Mouse (Mus musculus): ENCODE data around the gene Lin52.
"Not testable (repeated sequence)": the region's sequence is repeated elsewhere in the genome, so short reads cannot be mapped to it uniquely, and the experiment has no call there.

Gene Lin52

GRCm38 (mm10) chr12:84539537-84539936 is 88.3 kb downstream of the Lin52 start:
- DNase-seq (ENCODE audit: low spot score), result not testable (repeated sequence)

GRCm38 (mm10) chr12:84541391-84541958 is 90.3 kb downstream of the Lin52 start:
- DNase-seq (ENCODE audit: low spot score), result no peak

- DNase-seq (ENCODE audit: low spot score), result peak; percentile 57
These were observed 94.8 kb downstream of the Lin52 start for GRCm38 (mm10) chr12:84546028-84546427.

- no peak for DNase-seq (ENCODE audit: low spot score)
These were observed 95.4 kb downstream of the Lin52 start for GRCm38 (mm10) chr12:84546577-84547085.

- DNase-seq (ENCODE audit: low spot score), result no peak
These were observed 97.0 kb downstream of the Lin52 start for GRCm38 (mm10) chr12:84548251-84548650.

- DNase-seq (ENCODE audit: low spot score), result no peak
These were observed 104.0 kb downstream of the Lin52 start for GRCm38 (mm10) chr12:84555218-84555617.

- DNase-seq (ENCODE audit: low spot score), result no peak
These were observed 111.3 kb downstream of the Lin52 start for GRCm38 (mm10) chr12:84562558-84562957.

- DNase-seq (ENCODE audit: low spot score), result no peak
These were observed 116.4 kb downstream of the Lin52 start for GRCm38 (mm10) chr12:84567576-84567975.

GRCm38 (mm10) chr12:84569336-84569970 is 118.2 kb downstream of the Lin52 start, which contains the start of gene Vsx2:
Gene Vsx2, plus strand, starts transcription at chr12:84569762.
- no peak for DNase-seq (ENCODE audit: low spot score)

- no peak for DNase-seq (ENCODE audit: low spot score)
These were observed 118.9 kb downstream of the Lin52 start for GRCm38 (mm10) chr12:84569976-84570693.

GRCm38 (mm10) chr12:84570694-84571415 is 119.6 kb downstream of the Lin52 start:
- no peak for DNase-seq (ENCODE audit: low spot score)

- DNase-seq (ENCODE audit: low spot score), result no peak
These were observed 120.5 kb downstream of the Lin52 start for GRCm38 (mm10) chr12:84571466-84572340.

GRCm38 (mm10) chr12:84572341-84572720 is 121.1 kb downstream of the Lin52 start:
- DNase-seq (ENCODE audit: low spot score), result no peak

GRCm38 (mm10) chr12:84573094-84573493 is 121.9 kb downstream of the Lin52 start:
- no peak for DNase-seq (ENCODE audit: low spot score)

- no peak for DNase-seq (ENCODE audit: low spot score)
These were observed 126.7 kb downstream of the Lin52 start for GRCm38 (mm10) chr12:84577768-84578439.

GRCm38 (mm10) chr12:84578440-84578770 is 127.2 kb downstream of the Lin52 start:
- no peak for DNase-seq (ENCODE audit: low spot score)

GRCm38 (mm10) chr12:84581285-84581684 is 130.1 kb downstream of the Lin52 start:
- DNase-seq (ENCODE audit: low spot score), result no peak

GRCm38 (mm10) chr12:84589825-84590761 is 138.9 kb downstream of the Lin52 start:
- DNase-seq (ENCODE audit: low spot score), result peak; percentile 93

Data from ovary, postnatal 14 days (tissue).